Mouse (Mus musculus) embryonic fibroblast, embryonic 13.5 days (primary cell): ENCODE measurements at regions not wholly inside any gene's neighbourhood (a gene's known extent, or its start where the extent isn't known, plus 50 kb on each side); places are given as distances from the start of the nearest gene placed in this dataset.

Experiments used
- H3K27ac ChIP-seq: 2 replicates; pipeline ENCODE4 v1.5.1; 2012; ENCODE audit warnings: low read length, control low read depth, inconsistent platforms; ENCODE audit not compliant: insufficient read depth
- H3K4me1 ChIP-seq: 2 replicates; pipeline ENCODE4 v1.6.1; 2011; ENCODE audit warnings: low read length; ENCODE audit not compliant: control insufficient read depth, insufficient read depth
- H3K4me3 ChIP-seq: 2 replicates; pipeline ENCODE4 v1.5.1; 2011; ENCODE audit warnings: mild to moderate bottlenecking, control low read depth, low read length; ENCODE audit not compliant: insufficient read depth
- CTCF ChIP-seq: IDR thresholded peaks from 2 replicates; pipeline ENCODE4 v1.5.1; 2011; ENCODE audit warnings: mild to moderate bottlenecking, control low read depth, low read length, moderate library complexity, borderline replicate concordance; ENCODE audit not compliant: insufficient read depth
- POLR2A ChIP-seq: IDR thresholded peaks from 2 replicates; pipeline ENCODE4 v1.6.1; 2011; ENCODE audit warnings: low read depth, mild to moderate bottlenecking, control low read depth, low read length, moderate library complexity

- H3K27ac ChIP-seq, result no peak overlapping the region
- TF ChIP-seq CTCF, result no peak
- TF ChIP-seq POLR2A, result no peak
- H3K4me3 ChIP-seq, result no peak overlapping the region
- peaks cover 12% of the 10 kb centered on the region for H3K4me1 ChIP-seq
Observed at GRCm38 (mm10) chr2:169494503-169495311, 92.8 kb downstream of the Gm11011 start.

GRCm38 (mm10) chr2:169493609-169494275 lies 93.8 kb downstream of the Gm11011 start:
- Histone ChIP-seq H3K4me1 (peaks cover 12% of the 10 kb centered on the region), H3K4me3 (no peak overlapping the region), H3K27ac (peak overlapping the region; percentile 2; the same call in 1 of the 2 replicates)
- TF ChIP-seq POLR2A (no peak), CTCF (no peak)

GRCm38 (mm10) chr2:169483934-169484333 lies 103.6 kb downstream of the Gm11011 start:
- H3K4me3 ChIP-seq, result no peak overlapping the region
- no peak for TF ChIP-seq POLR2A
- TF ChIP-seq CTCF, result no peak
- H3K27ac ChIP-seq, result no peak overlapping the region
- H3K4me1 ChIP-seq, result peaks cover 5% of the 10 kb centered on the region

GRCm38 (mm10) chr2:169481731-169482465 lies 105.6 kb downstream of the Gm11011 start:
- Histone ChIP-seq H3K4me3 (no peak overlapping the region), H3K27ac (no peak overlapping the region), H3K4me1 (peaks cover 5% of the 10 kb centered on the region)
- no peak for TF ChIP-seq POLR2A

GRCm38 (mm10) chr2:169474418-169475112 lies 113.0 kb downstream of the Gm11011 start:
- no peak overlapping the region for H3K27ac ChIP-seq
- H3K4me3 ChIP-seq, result no peak overlapping the region
- TF ChIP-seq POLR2A, result no peak
- no peak for TF ChIP-seq CTCF
- no peaks in the 10 kb centered on the region for H3K4me1 ChIP-seq

DNA sequence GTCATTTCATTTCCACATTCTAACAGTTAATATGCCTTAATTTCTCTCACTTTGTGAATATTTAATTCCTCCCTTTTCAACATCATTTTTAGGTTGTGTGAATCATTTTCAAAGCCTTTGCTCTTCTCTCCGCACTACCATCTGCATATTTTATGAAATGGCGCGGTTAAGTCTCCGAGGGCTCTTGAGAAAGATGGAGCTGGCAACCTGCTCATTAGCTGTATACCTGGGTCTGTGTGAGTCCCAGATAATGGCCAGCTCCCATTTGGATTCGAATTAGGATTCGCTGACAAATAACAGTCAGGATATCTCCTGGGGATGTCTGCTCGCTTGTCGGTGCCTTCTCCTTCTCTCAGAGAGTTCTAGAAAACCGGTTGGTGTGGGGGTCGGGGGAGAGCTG lies 118.0 kb downstream of the Gm11011 start:
- TF ChIP-seq CTCF, result no peak
- no peak overlapping the region for H3K27ac ChIP-seq
- H3K4me3 ChIP-seq, result no peak overlapping the region
- no peaks in the 10 kb centered on the region for H3K4me1 ChIP-seq

GRCm38 (mm10) chr2:169467621-169468020 lies 119.9 kb downstream of the Gm11011 start:
- no peaks in the 10 kb centered on the region for H3K4me1 ChIP-seq
- no peak overlapping the region for H3K4me3 ChIP-seq
- TF ChIP-seq POLR2A, result no peak
- TF ChIP-seq CTCF, result no peak
- H3K27ac ChIP-seq, result no peak overlapping the region

DNA sequence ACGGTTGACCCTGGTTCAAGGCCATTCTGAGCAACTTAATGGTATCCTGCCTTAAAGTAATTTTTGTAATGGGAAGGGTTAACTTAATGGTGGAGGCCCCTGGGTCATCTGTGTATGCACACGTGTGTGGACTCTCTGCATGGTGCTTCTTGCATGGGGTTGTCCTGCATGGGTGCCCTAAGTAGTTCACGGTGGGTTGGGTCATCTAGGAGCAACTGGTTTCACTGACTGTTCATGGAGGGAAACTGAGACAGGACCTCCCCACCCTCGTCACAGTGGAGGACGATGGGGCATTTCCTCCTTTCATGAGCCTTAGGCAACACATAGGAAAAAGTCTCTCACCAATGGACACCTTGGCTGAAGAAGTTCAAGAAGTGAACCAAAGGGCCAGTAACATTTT lies 123.4 kb downstream of the Gm11011 start:
- Histone ChIP-seq H3K27ac (no peak overlapping the region), H3K4me3 (no peak overlapping the region), H3K4me1 (no peaks in the 10 kb centered on the region)
- TF ChIP-seq POLR2A, result no peak
- no peak for TF ChIP-seq CTCF

- no peak overlapping the region for H3K4me3 ChIP-seq
- no peak overlapping the region for H3K27ac ChIP-seq
- no peaks in the 10 kb centered on the region for H3K4me1 ChIP-seq
- no peak for TF ChIP-seq POLR2A
- TF ChIP-seq CTCF, result no peak
Observed at GRCm38 (mm10) chr2:169461491-169462039, 126.0 kb downstream of the Gm11011 start.
